Mouse (Mus musculus) v-Abl transformed pro-B cells (cell line): Measurements from ENCODE around the gene Svs1.

Experiments used
- in situ Hi-C, 2 experiments: fragments of 400-800 bp; cut with MboI; formaldehyde crosslinking; loops; one replicate each; pipeline ENCODE4 v1.15.1; 2025; ENCODE audit not compliant: unreplicated experiment in 2 of 2

The Svs1 gene

DNA sequence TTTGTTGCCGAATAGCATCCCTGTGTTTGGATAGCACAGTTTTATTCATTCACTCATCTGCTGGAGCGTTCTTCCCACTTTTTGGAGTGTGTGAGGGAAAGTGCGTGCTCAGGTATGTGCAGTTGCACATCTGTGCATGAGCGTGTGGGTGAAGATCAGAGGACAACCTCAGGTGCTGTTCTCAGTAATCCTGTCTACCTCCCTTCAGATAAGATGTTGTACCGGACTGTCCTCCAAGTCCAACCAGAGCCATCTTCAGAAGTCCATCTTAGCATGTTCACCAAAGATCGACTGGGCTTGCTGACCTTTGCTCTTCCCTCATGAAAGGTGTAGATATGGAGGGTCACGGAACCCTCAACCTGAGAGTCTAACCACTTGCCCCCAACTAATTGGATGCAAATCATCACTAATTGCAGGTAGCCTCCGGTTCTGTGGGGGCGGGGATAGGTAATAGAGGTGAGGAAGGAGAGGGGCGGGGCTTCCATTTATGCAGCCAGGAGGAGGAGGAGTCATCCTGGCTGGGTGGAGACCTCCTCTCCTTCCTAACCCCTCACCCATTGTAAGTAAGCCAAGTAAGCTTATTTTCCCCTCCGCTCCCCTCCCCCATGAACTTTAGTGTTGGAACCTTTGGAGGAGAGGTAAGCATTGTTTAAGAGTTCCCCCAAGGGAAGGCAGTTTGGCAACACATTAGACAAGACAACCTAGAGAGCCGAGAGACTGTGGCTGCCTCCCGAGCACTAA, 21.9 kb downstream of the Svs1 start:
- in situ Hi-C loops = no loop called here

DNA sequence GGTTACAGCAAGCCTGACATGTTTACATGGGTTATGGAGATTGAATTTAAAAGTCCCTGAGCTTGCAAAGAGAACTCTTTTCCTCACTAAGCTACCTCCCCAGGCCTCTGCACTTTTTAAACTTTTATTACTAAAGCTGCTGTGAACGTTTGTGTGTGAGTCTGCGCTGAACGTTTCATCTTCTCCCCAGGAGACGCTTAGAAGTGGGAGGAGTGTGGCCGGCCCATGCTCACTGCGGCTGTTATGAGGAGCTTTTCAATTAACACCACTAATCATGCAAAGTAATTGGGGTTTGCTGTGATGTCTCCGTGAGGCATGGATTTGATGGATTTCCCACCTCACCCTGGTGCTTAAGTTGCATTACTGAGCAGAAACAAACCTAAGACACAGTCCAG, 22.5 kb downstream of the Svs1 start:
- in situ Hi-C loops = no loop called here

DNA sequence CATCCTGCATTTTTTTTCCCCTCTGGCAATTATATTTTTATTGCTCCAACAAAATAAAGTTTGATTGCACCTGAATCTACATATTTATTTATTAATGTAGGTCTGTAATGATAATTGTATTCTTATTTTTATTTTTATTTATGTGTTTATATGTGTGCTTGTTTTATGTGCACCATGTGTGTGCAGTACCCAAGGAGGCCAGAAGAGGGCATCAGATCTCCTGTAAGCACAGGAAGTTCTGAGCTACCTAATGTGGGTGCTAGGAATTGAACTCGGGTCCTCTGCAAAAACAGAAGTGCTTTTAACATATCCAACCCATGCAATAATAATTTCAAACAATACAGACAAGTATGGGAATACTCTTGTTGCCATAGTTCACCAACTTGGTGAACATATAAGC, 23.0 kb downstream of the Svs1 start:
- in situ Hi-C loops = no loop called here

DNA sequence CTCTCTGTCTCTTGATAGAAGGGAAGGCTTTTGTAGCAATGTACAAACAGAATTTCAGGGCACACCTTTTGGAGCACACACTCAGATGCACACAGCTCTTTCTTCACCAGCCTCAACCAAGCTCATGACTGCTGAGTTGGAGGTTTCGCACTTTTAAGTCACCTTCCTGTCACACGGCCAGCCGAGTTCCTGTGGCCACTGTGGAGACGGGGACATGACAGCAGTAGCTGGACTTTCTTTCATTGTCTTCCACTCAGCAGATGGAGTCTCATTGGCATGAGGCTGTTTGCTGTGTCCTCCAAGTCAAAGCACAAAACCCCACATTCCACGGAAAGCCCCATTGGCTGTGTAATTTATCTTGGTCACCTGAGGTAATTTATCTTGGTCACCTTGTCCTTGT, 24.5 kb downstream of the Svs1 start:
- in situ Hi-C loops = no loop called here

DNA sequence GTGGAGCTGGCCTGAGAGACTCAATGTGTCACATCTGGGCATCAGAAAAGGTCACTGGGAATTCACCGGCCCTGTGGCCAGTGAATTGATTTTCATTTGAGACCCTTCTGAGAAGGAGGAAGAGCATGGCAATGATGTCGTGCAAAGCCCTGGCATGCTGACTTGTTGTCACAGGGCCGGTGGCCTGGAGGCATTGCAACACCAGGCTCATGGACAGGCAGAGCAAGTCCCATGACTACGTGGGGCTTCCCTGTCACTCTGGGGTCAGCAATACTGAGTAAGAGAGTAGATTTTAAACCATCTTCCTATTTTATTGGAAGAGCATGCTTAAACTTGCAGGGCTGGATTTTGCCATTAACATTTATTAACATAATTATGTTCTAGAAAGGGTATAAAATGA, 26.4 kb downstream of the Svs1 start:
- in situ Hi-C loops = no loop called here

DNA sequence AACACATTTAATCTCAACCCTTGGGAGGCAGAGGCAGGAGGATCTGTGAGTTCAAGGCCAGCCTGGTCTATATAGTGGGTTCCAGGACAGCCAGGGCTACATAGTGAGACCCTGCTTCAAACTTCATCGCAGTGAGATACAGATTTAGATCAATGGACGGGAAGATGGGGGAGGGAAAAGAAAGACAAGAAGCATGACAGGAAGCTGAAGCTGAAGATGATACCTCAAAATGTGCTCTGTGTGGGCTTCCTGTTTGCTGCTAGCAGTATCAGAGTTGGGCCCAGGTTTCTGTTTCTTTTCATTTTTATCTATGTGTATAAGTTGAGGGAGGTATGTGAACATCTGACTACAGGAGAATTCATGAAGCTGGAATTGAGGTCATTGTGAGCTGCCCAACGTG, 26.8 kb downstream of the Svs1 start:
- in situ Hi-C loops = no loop called here

DNA sequence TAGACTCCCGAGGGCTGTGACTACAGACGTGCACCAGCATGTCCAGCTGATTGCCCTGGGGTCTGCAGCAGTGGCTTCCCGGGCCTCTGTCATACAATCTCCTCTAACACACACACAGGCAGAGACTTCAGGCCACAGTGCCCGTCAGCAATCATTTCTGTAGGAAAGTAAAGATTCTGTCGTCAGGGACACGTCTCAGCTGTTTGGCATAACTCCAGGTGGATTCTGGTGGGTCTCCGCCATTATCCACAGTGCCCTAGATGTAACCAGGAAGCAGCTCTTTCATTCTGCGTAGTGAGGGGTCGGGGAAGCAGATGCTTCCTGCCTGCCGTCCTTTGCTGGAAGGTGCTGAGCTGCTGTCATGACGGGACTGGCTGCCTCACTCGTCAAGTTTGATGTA, 30.5 kb downstream of the Svs1 start:
- in situ Hi-C loops = no loop called here

DNA sequence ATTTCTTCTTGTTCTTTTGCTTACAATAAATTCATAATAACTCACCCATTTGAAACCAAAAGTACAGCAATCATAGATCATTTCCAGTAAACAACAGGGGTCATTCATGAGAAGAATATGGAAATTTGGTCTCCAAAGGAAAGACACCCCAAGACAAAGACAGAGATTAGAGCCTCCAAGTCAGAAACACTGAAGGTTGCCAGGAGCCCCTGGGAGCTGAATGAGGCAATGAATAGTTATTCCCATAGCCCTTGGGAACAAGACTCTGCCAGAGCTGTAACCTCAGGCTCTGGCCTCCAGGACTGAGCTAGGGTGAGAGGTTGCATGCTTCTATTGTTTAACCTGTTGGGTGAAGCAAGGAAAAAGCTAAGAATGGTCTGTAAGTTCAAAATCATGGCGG, 32.7 kb downstream of the Svs1 start:
- in situ Hi-C loops = no loop called here

DNA sequence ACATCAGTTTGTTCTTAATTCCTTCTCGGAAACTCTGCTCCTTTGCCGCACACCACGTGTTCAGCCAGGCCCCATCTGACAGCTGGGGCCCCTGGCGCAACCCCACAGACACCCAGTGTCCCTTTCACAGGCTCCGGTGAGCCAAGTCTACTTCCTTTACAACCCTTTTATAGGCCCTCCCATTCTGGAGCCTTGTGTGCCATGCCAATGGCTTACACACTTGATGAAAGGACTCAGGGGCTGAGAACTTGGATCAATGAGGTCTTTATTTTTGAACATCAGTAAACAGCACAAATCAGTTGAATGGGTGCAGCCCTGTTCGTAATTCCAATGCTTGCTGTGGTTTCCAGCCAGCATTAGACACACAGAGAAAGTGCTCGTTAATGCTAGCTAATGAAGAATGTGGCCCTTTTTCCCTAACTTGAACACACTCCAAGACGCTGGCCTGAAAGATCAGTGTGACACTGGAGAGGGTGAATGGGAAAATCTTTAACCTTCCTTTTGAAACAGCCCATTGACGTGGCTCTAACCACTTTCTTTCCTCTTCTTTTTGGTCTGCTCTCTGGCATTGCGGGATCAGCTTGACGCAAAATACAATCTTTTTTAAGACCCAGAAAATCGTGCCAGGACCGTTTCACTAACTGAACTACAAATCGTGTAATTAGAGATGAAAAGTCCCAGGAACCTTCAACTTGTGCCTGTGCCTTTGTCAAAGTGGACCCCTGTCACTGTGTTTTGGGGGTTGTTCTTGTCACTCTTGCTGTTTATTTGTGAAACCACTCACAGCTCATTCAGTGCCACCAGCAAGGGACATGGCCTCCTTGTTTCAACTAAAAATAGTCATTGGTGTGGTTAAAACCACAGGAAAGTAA, 34.7 kb downstream of the Svs1 start:
- in situ Hi-C loops = no loop called here

DNA sequence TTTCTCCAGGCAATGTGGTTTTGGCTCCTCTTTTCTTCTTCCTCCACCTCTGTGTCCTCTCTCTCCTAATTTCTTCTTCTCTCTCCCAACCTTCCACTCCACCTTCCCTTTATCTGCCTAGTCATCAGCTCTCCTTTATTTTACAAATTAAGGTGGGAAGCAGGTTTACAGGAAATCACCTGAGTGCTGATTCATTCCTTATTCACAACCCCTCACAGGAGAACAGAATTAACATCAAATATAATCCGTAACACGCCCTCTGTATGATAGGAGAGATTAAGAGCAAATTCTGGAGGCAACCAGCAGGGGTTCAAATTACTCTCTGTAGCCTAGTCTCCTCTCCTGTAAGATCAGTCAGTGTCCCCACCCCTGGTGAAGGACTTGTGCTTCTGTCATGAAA, 35.7 kb downstream of the Svs1 start:
- in situ Hi-C loops = no loop called here

DNA sequence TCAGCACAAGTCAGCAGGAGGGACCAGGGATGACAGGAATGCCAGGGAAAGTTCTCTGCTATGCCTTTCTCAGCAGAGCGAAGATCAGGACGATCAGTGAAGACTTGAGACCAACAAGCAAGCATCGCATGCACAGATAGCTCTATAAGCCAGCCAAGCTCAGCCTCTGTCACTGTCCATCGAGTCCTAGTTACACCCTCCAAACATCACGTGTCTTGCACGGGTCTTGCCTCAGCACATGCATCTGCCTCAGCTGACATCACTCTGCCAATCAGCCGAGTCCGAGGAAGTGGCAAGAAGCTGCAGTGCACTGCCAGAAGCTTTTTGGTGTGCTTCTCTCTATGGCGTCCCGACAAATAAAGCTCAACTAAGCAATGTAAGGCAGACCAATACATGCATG, 36.7 kb downstream of the Svs1 start:
- in situ Hi-C loops = no loop called here

DNA sequence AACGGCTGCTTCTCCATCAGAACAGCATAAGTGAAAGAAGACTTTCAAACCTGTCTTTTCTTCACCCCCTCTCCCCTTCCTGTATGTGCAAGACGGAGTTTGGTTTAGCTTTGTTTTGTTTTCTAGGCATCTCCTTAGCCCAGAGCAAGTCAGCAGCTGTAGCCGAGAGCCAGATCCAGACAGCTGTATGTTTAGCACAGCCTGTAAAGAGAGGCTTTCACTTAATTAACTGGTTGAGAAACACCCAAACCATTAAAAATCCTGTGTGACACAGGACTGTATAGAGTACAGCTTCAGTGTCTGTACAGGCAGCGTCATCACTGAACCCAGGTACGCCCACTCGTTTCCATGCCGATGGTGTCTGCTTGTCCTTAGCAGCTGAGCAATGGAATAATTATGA, 38.6 kb downstream of the Svs1 start:
- in situ Hi-C loops = loop anchor here in 1 of 2 experiments (25.0 kb wide), 2 partner anchors 388 to 1262 kb away; partner anchors contain the start of genes AI854703 and Gimap8

DNA sequence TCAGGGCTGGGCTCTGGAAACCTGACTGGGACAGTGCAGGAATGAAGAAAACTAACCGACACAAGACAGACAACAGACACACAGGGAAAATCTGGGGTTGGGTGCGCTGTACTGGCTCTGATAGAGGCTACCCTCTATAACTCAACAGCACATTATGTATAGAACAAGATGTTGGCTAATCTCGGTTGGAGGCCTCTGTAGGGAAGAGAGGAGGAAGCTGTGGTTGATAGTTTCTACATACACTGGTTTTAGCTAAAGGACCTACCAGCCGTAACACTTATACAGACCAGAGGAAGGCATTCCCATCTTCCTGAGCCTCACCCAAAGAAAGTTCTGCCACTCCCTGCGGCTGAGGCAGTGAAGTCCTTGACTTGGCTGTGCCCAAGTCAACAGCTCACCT, 39.8 kb downstream of the Svs1 start:
- in situ Hi-C loops = loop anchor here in 1 of 2 experiments (25.0 kb wide), 2 partner anchors 389 to 1261 kb away; partner anchors contain the start of genes AI854703 and Gimap8

DNA sequence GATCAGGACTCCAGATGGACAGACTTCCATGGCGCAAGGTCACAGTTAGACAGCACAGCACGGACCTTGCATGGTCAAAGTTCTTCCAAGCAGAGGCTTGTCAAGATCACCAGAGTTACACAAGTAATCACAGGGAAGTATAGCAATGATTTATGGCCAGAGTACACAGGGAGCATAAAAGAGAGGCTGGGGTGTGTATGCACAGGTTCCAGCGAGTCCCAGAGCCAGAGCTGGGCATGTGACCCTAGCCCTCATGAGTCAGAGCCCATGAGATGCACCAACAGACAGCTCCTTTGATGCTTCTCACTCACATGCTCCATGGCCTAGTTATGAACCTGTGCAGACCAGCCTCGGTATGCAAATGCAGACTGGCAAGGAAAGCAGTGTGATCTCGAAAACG, 41.4 kb downstream of the Svs1 start:
- in situ Hi-C loops = loop anchor here in 1 of 2 experiments (25.0 kb wide), 2 partner anchors 391 to 1259 kb away; partner anchors contain the start of genes AI854703 and Gimap8

DNA sequence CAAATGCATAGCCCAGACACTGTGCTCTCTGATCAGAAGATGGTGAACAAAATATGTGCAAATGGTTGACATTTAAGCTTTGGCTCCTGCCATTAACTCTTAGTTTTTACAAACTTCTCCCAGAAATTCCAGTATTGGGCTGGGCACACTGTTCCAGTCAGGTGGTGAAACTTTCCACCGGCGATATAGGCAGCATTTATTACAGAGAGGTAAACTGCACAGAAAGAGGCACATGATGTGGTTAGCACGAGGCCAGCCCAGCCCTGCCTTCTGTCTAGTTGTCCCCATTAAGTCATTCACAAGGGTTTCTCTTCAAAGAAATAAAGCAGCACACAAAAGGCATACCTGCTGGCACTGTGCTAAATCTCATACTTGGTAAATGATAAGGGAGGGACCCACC, 42.0 kb downstream of the Svs1 start:
- in situ Hi-C loops = loop anchor here in 1 of 2 experiments (25.0 kb wide), 2 partner anchors 391 to 1259 kb away; partner anchors contain the start of genes AI854703 and Gimap8

DNA sequence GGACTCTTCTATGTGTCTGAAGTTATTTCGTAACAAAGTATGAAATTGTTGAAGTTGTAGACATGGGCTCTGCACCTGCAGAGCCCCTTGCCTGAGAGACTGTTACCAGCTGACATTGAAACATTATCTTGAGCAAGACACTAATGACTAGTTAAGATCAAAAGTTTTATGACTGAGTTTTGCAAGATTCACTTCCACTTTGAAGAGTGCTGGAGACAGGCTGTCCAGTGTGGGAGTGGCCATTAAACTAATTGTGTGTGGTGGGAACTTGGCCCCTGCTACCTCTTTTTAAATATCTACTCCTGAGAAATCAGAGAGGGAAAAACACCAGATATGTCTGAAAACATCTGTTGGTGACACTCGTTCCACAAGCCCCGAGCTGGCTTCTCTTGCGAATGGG, 44.6 kb downstream of the Svs1 start:
- in situ Hi-C loops = loop anchor here (10.0 to 25.0 kb wide), 3 partner anchors 364 to 1256 kb away; partner anchors contain the start of genes AI854703 (in 1 of the 2), Gimap8 (in 1 of the 2) and Stk31 (in 1 of the 2)

DNA sequence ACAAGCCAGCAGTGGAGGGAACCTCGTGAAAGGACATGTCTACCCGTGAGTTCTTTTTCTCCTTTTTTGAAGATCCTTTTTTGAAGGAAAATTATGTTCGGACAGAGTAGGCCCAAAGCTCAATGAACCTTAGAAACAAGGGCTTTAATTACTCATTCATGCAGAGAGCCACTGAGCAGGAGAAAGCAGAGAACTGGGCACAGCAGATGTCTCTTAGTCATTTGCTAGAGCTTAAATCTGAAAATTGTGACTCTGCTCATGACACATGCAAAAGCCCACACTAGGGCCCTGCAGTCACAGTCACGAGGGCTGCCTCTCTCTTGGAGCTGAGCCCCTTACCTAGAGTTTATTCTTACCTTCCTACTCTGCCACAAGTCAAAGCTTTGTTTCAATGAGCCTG, 46.1 kb downstream of the Svs1 start:
- in situ Hi-C loops = loop anchor here (10.0 to 25.0 kb wide), 3 partner anchors 362 to 1255 kb away; partner anchors contain the start of genes AI854703 (in 1 of the 2), Gimap8 (in 1 of the 2) and Stk31 (in 1 of the 2)

DNA sequence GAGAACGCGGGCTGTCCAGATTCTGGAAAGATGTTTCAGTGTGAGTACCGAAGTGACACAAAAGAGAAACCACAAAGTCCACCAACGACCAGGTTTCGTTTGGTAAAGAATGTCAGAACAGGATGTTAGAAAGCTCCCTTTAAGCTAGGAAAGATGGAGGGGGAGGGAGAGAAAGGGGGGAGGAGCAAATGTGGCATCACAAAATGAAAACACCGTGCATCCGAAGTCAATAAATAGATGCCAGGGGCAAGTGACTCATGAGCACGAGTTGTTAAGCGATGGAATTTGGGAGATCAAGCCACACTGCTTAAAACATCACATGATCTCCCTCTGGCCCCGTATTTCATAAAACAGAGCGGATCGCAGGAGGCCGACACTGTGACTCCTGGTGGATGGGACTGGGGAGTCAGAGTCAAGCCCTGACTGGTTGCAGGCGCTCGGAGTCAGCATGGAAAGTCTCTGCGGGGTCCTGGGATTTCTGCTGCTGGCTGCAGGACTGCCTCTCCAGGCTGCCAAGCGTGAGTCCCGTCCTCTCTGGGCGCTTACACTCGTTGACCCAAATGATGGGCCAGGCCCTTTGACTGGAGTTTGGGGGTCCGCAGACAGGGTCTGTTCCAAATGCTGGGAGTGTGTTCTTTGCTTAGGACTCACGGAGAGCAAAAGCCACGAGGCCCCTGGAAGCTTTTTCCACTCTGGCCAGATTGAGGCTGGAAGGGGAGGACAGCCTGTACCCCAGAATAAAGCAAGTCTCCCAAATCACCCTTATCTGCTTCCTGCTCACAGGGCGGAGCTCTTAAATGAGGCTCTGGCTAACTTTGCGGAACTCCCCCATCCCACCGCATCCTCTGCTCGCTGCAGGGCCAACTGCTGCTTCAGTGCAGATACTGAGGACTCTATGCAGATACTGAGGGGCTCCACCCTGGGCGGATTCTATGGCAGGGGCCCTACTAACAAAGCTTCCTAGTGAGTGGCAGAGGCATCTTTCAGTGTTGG, 49.9 kb downstream of the Svs1 start, which contains the start of gene Gpnmb:
Gene Gpnmb (plus strand): TSS at position 272 of the 993 bp plus-strand sequence.
- in situ Hi-C loops = loop anchor here (5.0 to 25.0 kb wide), 4 partner anchors 358 to 1251 kb away; partner anchors contain the start of genes Stk31 (in 2 of the 2), AI854703 (in 1 of the 2) and Gimap8 (in 1 of the 2)

DNA sequence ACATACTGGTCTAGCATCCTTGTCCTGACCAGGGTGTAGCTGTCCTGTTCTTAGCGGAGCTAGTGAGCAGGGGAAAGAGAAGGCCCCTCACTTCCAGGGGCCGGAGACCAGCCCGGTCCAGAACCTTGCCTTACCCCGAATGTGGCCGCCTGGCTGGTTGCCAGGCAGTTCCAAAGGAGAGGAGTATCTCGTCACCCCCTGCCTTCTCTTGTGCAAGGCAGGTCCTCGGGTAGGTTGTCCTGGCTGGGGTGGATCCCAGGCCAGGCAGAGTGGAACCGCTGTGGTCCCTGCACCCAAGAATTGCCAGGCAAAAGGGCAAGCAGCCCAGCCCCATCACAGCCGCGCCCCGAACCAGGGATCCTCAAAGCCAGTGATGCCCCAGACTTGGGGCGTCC, 50.6 kb downstream of the Svs1 start:
- in situ Hi-C loops = loop anchor here (5.0 to 25.0 kb wide), 4 partner anchors 358 to 1250 kb away; partner anchors contain the start of genes Stk31 (in 2 of the 2), AI854703 (in 1 of the 2) and Gimap8 (in 1 of the 2)
